Mouse (Mus musculus) kidney, adult 2 months (tissue): ENCODE measurements around the gene Akap2. TPM values are rescaled to one million over a fixed set of nuclear protein-coding genes. Genes with fewer than 3 reads are reported as not detected.

Experiments used
- DNase-seq: peaks from one replicate; pipeline ENCODE4 v3.0.0; 2021
- H3K27ac ChIP-seq: fragments of 200-500 bp; 2 replicates; pipeline ENCODE4 v1.5.1; 2012; ENCODE audit warnings: low read depth, low read length, control low read depth, inconsistent platforms; ENCODE audit not compliant: insufficient read depth
- H3K27me3 ChIP-seq: fragments of 200-500 bp; replicated peaks from 2 replicates; pipeline ENCODE4 v1.6.1; 2012; ENCODE audit warnings: mild to moderate bottlenecking, moderate library complexity, low read length, inconsistent platforms; ENCODE audit not compliant: control insufficient read depth, insufficient read depth
- H3K36me3 ChIP-seq: fragments of 200-500 bp; 2 replicates; pipeline ENCODE4 v1.6.1; 2012; ENCODE audit warnings: mild to moderate bottlenecking, moderate library complexity, low read length, inconsistent platforms; ENCODE audit not compliant: control insufficient read depth, insufficient read depth
- H3K4me1 ChIP-seq: fragments of 200-500 bp; 2 replicates; pipeline ENCODE4 v1.6.1; 2011; ENCODE audit warnings: low read length; ENCODE audit not compliant: control insufficient read depth, insufficient read depth
- H3K4me3 ChIP-seq: fragments of 200-500 bp; 2 replicates; pipeline ENCODE4 v1.5.1; 2011; ENCODE audit warnings: mild to moderate bottlenecking, low read depth, low read length, control low read depth; ENCODE audit not compliant: insufficient read depth
- CTCF ChIP-seq: fragments of 200-500 bp; conservative IDR thresholded peaks from 2 replicates; pipeline ENCODE4 v1.5.1; 2011; ENCODE audit warnings: low read depth, mild to moderate bottlenecking, control low read depth, low read length, moderate library complexity, mixed read lengths; ENCODE audit not compliant: insufficient read depth, insufficient read length
- POLR2A ChIP-seq: fragments of 200-500 bp; IDR thresholded peaks from one replicate; pipeline ENCODE4 v1.6.1; 2011; ENCODE audit warnings: low read depth, low read length, control low read depth
- WGBS: fragments of 180-500 bp; shearing (Covaris S2); methylation state at CpG from one replicate; pipeline ENCODE4 v1.1.7; 2018; 5-methylcytosine and 5-hydroxymethylcytosine counted together
- polyA plus RNA-seq: library from polyadenylated mRNA; depleted of rRNA; stranded (reverse); fragments of >200 nt; gene quantifications from 2 replicates; pipeline ENCODE4 v1.2.3, GENCODE M21; 2012

Akap2 gene
- polyA plus RNA-seq, 1 experiment: 126 TPM

- peaks cover 15% of the 10 kb centered on the region for H3K4me1 ChIP-seq
- H3K27me3 ChIP-seq: no peaks in the 10 kb centered on the region
- H3K4me3 ChIP-seq: no peak overlapping the region
- H3K36me3 ChIP-seq: no peaks in the 10 kb centered on the region; the same call in 1 of the 2 replicates
- TF ChIP-seq CTCF (no peak), POLR2A (no peak)
- WGBS: 33% methylated on average over 9 of the region's 9 CpGs
- no peak overlapping the region for H3K27ac ChIP-seq
- no peak for DNase-seq
Measured at GRCm38 (mm10) chr4:57866990-57867389, 149.5 kb downstream of the Akap2 start.

GRCm38 (mm10) chr4:57867454-57867853, 150.0 kb downstream of the Akap2 start:
- peaks cover 10% of the 10 kb centered on the region for H3K4me1 ChIP-seq
- H3K4me3 ChIP-seq: no peak overlapping the region
- no peaks in the 10 kb centered on the region for H3K27me3 ChIP-seq
- no peak overlapping the region for H3K27ac ChIP-seq
- DNase-seq: no peak
- no peaks in the 10 kb centered on the region for H3K36me3 ChIP-seq
- 54% methylated on average over 10 of the region's 10 CpGs for WGBS
- TF ChIP-seq CTCF: no peak
- TF ChIP-seq POLR2A: no peak

- no peak overlapping the region for H3K27ac ChIP-seq
- no peak overlapping the region for H3K4me3 ChIP-seq
- no peak for TF ChIP-seq CTCF
- no peak for TF ChIP-seq POLR2A
- DNase-seq: no peak
- H3K36me3 ChIP-seq: no peaks in the 10 kb centered on the region
- peaks cover 13% of the 10 kb centered on the region for H3K4me1 ChIP-seq
- 88% methylated on average over 5 of the region's 5 CpGs for WGBS
- no peaks in the 10 kb centered on the region for H3K27me3 ChIP-seq
Measured at GRCm38 (mm10) chr4:57879137-57879536, 161.7 kb downstream of the Akap2 start.

- TF ChIP-seq CTCF: peak; percentile 90
- no peak for TF ChIP-seq POLR2A
- WGBS: 10% methylated on average over 6 of the region's 6 CpGs
- Histone ChIP-seq H3K4me3 (no peak overlapping the region), H3K27ac (no peak overlapping the region), H3K4me1 (peaks cover 13% of the 10 kb centered on the region), H3K27me3 (no peaks in the 10 kb centered on the region), H3K36me3 (no peaks in the 10 kb centered on the region)
- peak; percentile 88 for DNase-seq
Measured at GRCm38 (mm10) chr4:57879804-57880357, 162.4 kb downstream of the Akap2 start.

- no peak for TF ChIP-seq CTCF
- TF ChIP-seq POLR2A: no peak
- DNase-seq: peak; percentile 67
- H3K4me1 ChIP-seq: peaks cover 24% of the 10 kb centered on the region
- no peak overlapping the region for H3K4me3 ChIP-seq
- H3K27ac ChIP-seq: 0 out of 2 replicates have a peak overlapping the region, but pooled peaks have one; percentile 0
- H3K27me3 ChIP-seq: no peaks in the 10 kb centered on the region
- WGBS: 42% methylated on average over 7 of the region's 7 CpGs
- H3K36me3 ChIP-seq: no peaks in the 10 kb centered on the region
Measured at GRCm38 (mm10) chr4:57883520-57884421, 166.3 kb downstream of the Akap2 start.

- no peak for TF ChIP-seq CTCF
- no peak for TF ChIP-seq POLR2A
- no peak overlapping the region for H3K27ac ChIP-seq
- DNase-seq: no peak
- H3K36me3 ChIP-seq: no peaks in the 10 kb centered on the region
- no peak overlapping the region for H3K4me3 ChIP-seq
- WGBS: 60% methylated on average over 3 of the region's 3 CpGs
- peaks cover 28% of the 10 kb centered on the region for H3K4me1 ChIP-seq
- no peaks in the 10 kb centered on the region for H3K27me3 ChIP-seq
Measured at GRCm38 (mm10) chr4:57884511-57884910, 167.1 kb downstream of the Akap2 start.

- H3K4me3 ChIP-seq: no peak overlapping the region
- H3K36me3 ChIP-seq: no peaks in the 10 kb centered on the region
- no peak overlapping the region for H3K27ac ChIP-seq
- no peak for DNase-seq
- H3K4me1 ChIP-seq: peaks cover 28% of the 10 kb centered on the region
- WGBS: 63% methylated on average over 2 of the region's 2 CpGs
- TF ChIP-seq POLR2A (no peak), CTCF (no peak)
- no peaks in the 10 kb centered on the region for H3K27me3 ChIP-seq
Measured at GRCm38 (mm10) chr4:57885186-57885585, 167.7 kb downstream of the Akap2 start.
